Mouse (Mus musculus) kidney, postnatal 0 days (tissue): ENCODE measurements at regions not wholly inside any gene's neighbourhood (a gene's known extent, or its start where the extent isn't known, plus 50 kb on each side); places are given as distances from the start of the nearest gene placed in this dataset.
A peak's percentile ranks its signal among the peaks of the same experiment; 100 is the strongest.

Experiments used
- ATAC-seq: fragments of 200-750 bp; cut with Nextera tagmentation; replicated peaks from 2 replicates; pipeline ENCODE4 v1.8.0; 2017; ENCODE audit warnings: low read depth, moderate number of reproducible peaks, moderate TSS enrichment, moderate library complexity; ENCODE audit not compliant: low FRiP score
- DNase-seq: peaks from one replicate; pipeline ENCODE4 v3.0.0-alpha.2; 2016; ENCODE audit warnings: low spot score
- H3K27ac ChIP-seq: fragments of 300-500 bp; sonication (generic); 2 replicates; pipeline ENCODE4 v1.5.1; 2014; ENCODE audit warnings: mild to moderate bottlenecking
- H3K27me3 ChIP-seq: fragments of 300-500 bp; sonication (generic); 2 replicates; pipeline ENCODE4 v1.6.1; 2014; ENCODE audit warnings: low read length, mixed read lengths; ENCODE audit not compliant: insufficient read depth
- H3K36me3 ChIP-seq: fragments of 300-500 bp; sonication (generic); 2 replicates; pipeline ENCODE4 v1.6.1; 2014; ENCODE audit warnings: low read length, mixed read lengths; ENCODE audit not compliant: insufficient read depth
- H3K4me1 ChIP-seq: fragments of 300-500 bp; sonication (generic); replicated peaks from 2 replicates; pipeline ENCODE4 v1.6.1; 2014; ENCODE audit warnings: antibody characterized with exemption, low read length, mixed read lengths; ENCODE audit not compliant: insufficient read depth
- H3K4me2 ChIP-seq: fragments of 300-500 bp; sonication (generic); 2 replicates; pipeline ENCODE4 v1.6.1; 2014; ENCODE audit warnings: mild to moderate bottlenecking, low read length, moderate library complexity, mixed read lengths
- H3K4me3 ChIP-seq: fragments of 300-500 bp; sonication (generic); replicated peaks from 2 replicates; pipeline ENCODE4 v1.5.1; 2014; ENCODE audit warnings: low read depth, low read length
- H3K9ac ChIP-seq: fragments of 300-500 bp; sonication (generic); 2 replicates; pipeline ENCODE4 v1.6.1; 2014; ENCODE audit warnings: low read depth, low read length
- H3K9me3 ChIP-seq: fragments of 300-500 bp; sonication (generic); replicated peaks from 2 replicates; pipeline ENCODE4 v1.6.1; 2016; ENCODE audit warnings: low read length, inconsistent platforms, mixed read lengths
- CTCF ChIP-seq: IDR thresholded peaks from 2 replicates; pipeline ENCODE4 v1.5.1; 2016; ENCODE audit warnings: antibody characterized with exemption, low read depth, mild to moderate bottlenecking, moderate library complexity
- WGBS: fragments of 180-500 bp; shearing (Covaris S2); extraction: QIAGEN DNeasy Blood & Tissue Kit; methylation state at CpG from one replicate; pipeline ENCODE4 v1.1.7; 2014; 5-methylcytosine and 5-hydroxymethylcytosine counted together

GRCm38 (mm10) chr5:47795273-47795672 lies 187.7 kb upstream of the Slit2 start:
- 42% methylated on average over 3 of the region's 3 CpGs for WGBS
- ATAC-seq (no peak), DNase-seq (peak; percentile 21)
- no peak for TF ChIP-seq CTCF
- Histone ChIP-seq H3K9me3 (no peaks in the 10 kb centered on the region), H3K27ac (no peak overlapping the region), H3K9ac (no peak overlapping the region), H3K4me2 (no peak overlapping the region), H3K4me3 (no peak overlapping the region), H3K27me3 (no peaks in the 10 kb centered on the region), H3K4me1 (no peaks in the 10 kb centered on the region), H3K36me3 (no peaks in the 10 kb centered on the region)

- no peak overlapping the region for H3K9ac ChIP-seq
- no peak overlapping the region for H3K4me2 ChIP-seq
- no peak for ATAC-seq
- no peaks in the 10 kb centered on the region for H3K27me3 ChIP-seq
- TF ChIP-seq CTCF, result no peak
- H3K27ac ChIP-seq, result no peak overlapping the region
- DNase-seq, result no peak
- no peaks in the 10 kb centered on the region for H3K4me1 ChIP-seq
- no peaks in the 10 kb centered on the region for H3K36me3 ChIP-seq
- no peak overlapping the region for H3K4me3 ChIP-seq
- 89% methylated on average over 1 of the region's 1 CpGs for WGBS
- no peaks in the 10 kb centered on the region for H3K9me3 ChIP-seq
These were observed 162.0 kb upstream of the Slit2 start for GRCm38 (mm10) chr5:47820936-47821335.

GRCm38 (mm10) chr5:47837998-47838397 lies 144.9 kb upstream of the Slit2 start:
- H3K9me3 ChIP-seq, result no peaks in the 10 kb centered on the region
- H3K4me1 ChIP-seq, result no peaks in the 10 kb centered on the region
- no peak for TF ChIP-seq CTCF
- H3K9ac ChIP-seq, result no peak overlapping the region
- H3K27ac ChIP-seq, result no peak overlapping the region
- H3K27me3 ChIP-seq, result no peaks in the 10 kb centered on the region
- ATAC-seq (no peak), DNase-seq (no peak)
- WGBS, result 92% methylated on average over 3 of the region's 3 CpGs
- H3K36me3 ChIP-seq, result no peaks in the 10 kb centered on the region
- H3K4me3 ChIP-seq, result no peak overlapping the region
- H3K4me2 ChIP-seq, result no peak overlapping the region

- no peak for DNase-seq
- Histone ChIP-seq H3K9me3 (no peaks in the 10 kb centered on the region), H3K4me3 (no peak overlapping the region), H3K27ac (no peak overlapping the region), H3K4me2 (no peak overlapping the region), H3K4me1 (no peaks in the 10 kb centered on the region), H3K9ac (no peak overlapping the region), H3K36me3 (no peaks in the 10 kb centered on the region), H3K27me3 (no peaks in the 10 kb centered on the region)
- 70% methylated on average over 5 of the region's 5 CpGs for WGBS
- no peak for TF ChIP-seq CTCF
- no peak for ATAC-seq
These were observed 113.2 kb upstream of the Slit2 start for GRCm38 (mm10) chr5:47869701-47870100.
